Mouse (Mus musculus) liver, adult 2 months (tissue): ENCODE data around the gene Mxd1. TPM values are rescaled to one million over a fixed set of nuclear protein-coding genes. Genes with fewer than 3 reads are reported as not detected.

Experiments
- DNase-seq: peaks from one replicate; pipeline ENCODE4 v3.0.0-alpha.2; 2011; ENCODE audit warnings: low read depth, low spot score; ENCODE audit errors: extremely low read depth
- H3K27ac ChIP-seq: fragments of 200-500 bp; replicated peaks from 2 replicates; pipeline ENCODE4 v1.5.1; 2012; ENCODE audit warnings: low read depth, mild to moderate bottlenecking, control low read depth, inconsistent platforms, low read length; ENCODE audit not compliant: insufficient read depth
- H3K27me3 ChIP-seq: fragments of 200-500 bp; 2 replicates; pipeline ENCODE4 v1.6.1; 2012; ENCODE audit warnings: mild to moderate bottlenecking, moderate library complexity, low read length, inconsistent platforms; ENCODE audit not compliant: control insufficient read depth, insufficient read depth
- H3K36me3 ChIP-seq: fragments of 200-500 bp; 2 replicates; pipeline ENCODE4 v1.6.1; 2012; ENCODE audit warnings: low read length, inconsistent platforms; ENCODE audit not compliant: control insufficient read depth, insufficient read depth
- H3K4me1 ChIP-seq: fragments of 200-500 bp; 2 replicates; pipeline ENCODE4 v1.6.1; 2011; ENCODE audit warnings: low read length; ENCODE audit not compliant: control insufficient read depth, insufficient read depth
- H3K4me3 ChIP-seq: fragments of 200-500 bp; 2 replicates; pipeline ENCODE4 v1.5.1; 2011; ENCODE audit warnings: low read depth, mild to moderate bottlenecking, control low read depth, low read length, moderate library complexity; ENCODE audit not compliant: insufficient read depth
- H3K79me2 ChIP-seq: fragments of 200-500 bp; 2 replicates; pipeline ENCODE4 v1.6.1; 2012; ENCODE audit warnings: inconsistent platforms, mild to moderate bottlenecking, low read length, moderate library complexity; ENCODE audit not compliant: control insufficient read depth, insufficient read depth
- H3K9ac ChIP-seq: fragments of 200-500 bp; 2 replicates; pipeline ENCODE4 v1.6.1; 2012; ENCODE audit warnings: low read depth, mild to moderate bottlenecking, control low read depth, inconsistent platforms, low read length
- CTCF ChIP-seq: fragments of 200-500 bp; IDR thresholded peaks from 2 replicates; pipeline ENCODE4 v1.5.1; 2011; ENCODE audit warnings: low read depth, low read length, control low read depth
- POLR2A ChIP-seq: fragments of 200-500 bp; IDR thresholded peaks from 2 replicates; pipeline ENCODE4 v1.6.1; 2011; ENCODE audit warnings: low read length, control low read depth; ENCODE audit not compliant: insufficient read depth; ENCODE audit errors: extremely low read depth
- WGBS: fragments of 180-500 bp; shearing (Covaris S2); methylation state at CpG from one replicate; pipeline ENCODE4 v1.1.7; 2018; 5-methylcytosine and 5-hydroxymethylcytosine counted together
- polyA plus RNA-seq: library from polyadenylated mRNA; depleted of rRNA; stranded (reverse); fragments of >200 nt; gene quantifications from 2 replicates; pipeline ENCODE4 v1.2.3, GENCODE M21; 2012
- total RNA-seq: library from RNA; depleted of rRNA; stranded (reverse); fragments of >200 nt; gene quantifications from 2 replicates; pipeline ENCODE4 v1.2.3, GENCODE M21; 2014

Gene Mxd1
- total and polyA plus RNA-seq, 2 experiments = 2.0 to 2.8 TPM

- no peak overlapping the region for H3K4me3 ChIP-seq
- WGBS = 93% methylated on average over 6 of the region's 6 CpGs
- H3K36me3 ChIP-seq = peaks cover 50% of the 10 kb centered on the region
- no peak overlapping the region for H3K27ac ChIP-seq
- no peaks in the 10 kb centered on the region; the same call in 1 of the 2 replicates for H3K79me2 ChIP-seq
- no peak overlapping the region for H3K9ac ChIP-seq
- no peak for TF ChIP-seq CTCF
- TF ChIP-seq POLR2A = no peak
- no peaks in the 10 kb centered on the region for H3K27me3 ChIP-seq
- H3K4me1 ChIP-seq = peaks cover 1% of the 10 kb centered on the region; the same call in 1 of the 2 replicates
- no peak for DNase-seq
Observed at GRCm38 (mm10) chr6:86678341-86678740, 9.4 kb upstream of the Mxd1 start.

GRCm38 (mm10) chr6:86670873-86671272 lies 1.9 kb upstream of the Mxd1 start:
- peaks cover 4% of the 10 kb centered on the region; the same call in 1 of the 2 replicates for H3K79me2 ChIP-seq

GRCm38 (mm10) chr6:86669240-86669727 lies 323 bp upstream of the Mxd1 start:
- H3K4me3 ChIP-seq = peak overlapping the region; percentile 66
- TF ChIP-seq CTCF (no peak), POLR2A (peak; percentile 74)
- peaks cover 6% of the 10 kb centered on the region; the same call in 1 of the 2 replicates for H3K36me3 ChIP-seq
- WGBS = 2% methylated on average over 37 of the region's 37 CpGs
- peak; percentile 98 for DNase-seq
- H3K79me2 ChIP-seq = peaks cover 4% of the 10 kb centered on the region; the same call in 1 of the 2 replicates
- H3K27ac ChIP-seq = peak overlapping the region; percentile 81
- peak overlapping the region; percentile 75 for H3K9ac ChIP-seq
- no peaks in the 10 kb centered on the region for H3K27me3 ChIP-seq
- H3K4me1 ChIP-seq = peaks cover 12% of the 10 kb centered on the region

More at GRCm38 (mm10) chr6:86670873-86671272, 1.9 kb upstream of the Mxd1 start:
- Histone ChIP-seq H3K4me3 (no peak overlapping the region), H3K36me3 (peaks cover 17% of the 10 kb centered on the region), H3K27ac (no peak overlapping the region), H3K4me1 (peaks cover 8% of the 10 kb centered on the region), H3K27me3 (no peaks in the 10 kb centered on the region), H3K9ac (no peak overlapping the region)
- 22% methylated on average over 2 of the region's 2 CpGs for WGBS
- peak; percentile 82 for DNase-seq
- TF ChIP-seq CTCF = peak; percentile 64
- no peak for TF ChIP-seq POLR2A

GRCm38 (mm10) chr6:86667061-86667460 lies 1.9 kb downstream of the Mxd1 start:
- peaks cover 4% of the 10 kb centered on the region; the same call in 1 of the 2 replicates for H3K79me2 ChIP-seq
- H3K27me3 ChIP-seq = no peaks in the 10 kb centered on the region
- peaks cover 12% of the 10 kb centered on the region for H3K4me1 ChIP-seq
- H3K36me3 ChIP-seq = peaks cover 4% of the 10 kb centered on the region; the same call in 1 of the 2 replicates
- DNase-seq = no peak
- no peak overlapping the region; the same call in 1 of the 2 replicates for H3K9ac ChIP-seq
- no peak overlapping the region for H3K4me3 ChIP-seq
- 98% methylated on average over 10 of the region's 10 CpGs for WGBS
- no peak for TF ChIP-seq POLR2A
- no peak for TF ChIP-seq CTCF
- no peak overlapping the region for H3K27ac ChIP-seq

- TF ChIP-seq POLR2A (no peak), CTCF (no peak)
- peaks cover 12% of the 10 kb centered on the region for H3K4me1 ChIP-seq
- DNase-seq = peak; percentile 17
- H3K4me3 ChIP-seq = no peak overlapping the region
- WGBS = 75% methylated on average over 17 of the region's 17 CpGs
- H3K9ac ChIP-seq = no peak overlapping the region
- H3K27ac ChIP-seq = no peak overlapping the region
- peaks cover 8% of the 10 kb centered on the region; the same call in 1 of the 2 replicates for H3K36me3 ChIP-seq
- peaks cover 4% of the 10 kb centered on the region; the same call in 1 of the 2 replicates for H3K79me2 ChIP-seq
- H3K27me3 ChIP-seq = no peaks in the 10 kb centered on the region
Observed at GRCm38 (mm10) chr6:86665560-86666307, 3.2 kb downstream of the Mxd1 start.
